Mouse (Mus musculus) cortical plate, adult 2 months (tissue): ENCODE results near the gene Tent5b.

Experiments
- CTCF ChIP-seq: fragments of 200-500 bp; IDR thresholded peaks from 2 replicates; pipeline ENCODE4 v1.5.1; 2011; ENCODE audit warnings: mild to moderate bottlenecking, control low read depth, low read length; ENCODE audit not compliant: insufficient read depth; ENCODE audit errors: extremely low read depth
- POLR2A ChIP-seq: fragments of 200-500 bp; IDR thresholded peaks from 2 replicates; pipeline ENCODE4 v1.6.1; 2011; ENCODE audit warnings: mild to moderate bottlenecking, low read length, control low read depth; ENCODE audit not compliant: insufficient read depth; ENCODE audit errors: extremely low read depth

- TF ChIP-seq POLR2A (no peak), CTCF (no peak)
Measured at GRCm38 (mm10) chr4:133480754-133481153, 822 bp downstream of the Tent5b start.
